Mouse (Mus musculus) midbrain, embryonic 11.5 days (tissue): ENCODE results near the gene Fignl2. TPM values are rescaled to one million over a fixed set of nuclear protein-coding genes. Genes with fewer than 3 reads are reported as not detected.

Experiments
- ATAC-seq: fragments of 200-750 bp; cut with Nextera tagmentation; 2 replicates; pipeline ENCODE4 v1.8.0; 2017; ENCODE audit warnings: moderate TSS enrichment, moderate library complexity; ENCODE audit not compliant: low FRiP score
- DNase-seq: peaks from one replicate; pipeline ENCODE4 v3.0.0; 2015; ENCODE audit warnings: low spot score; ENCODE audit errors: missing footprints
- H3K27ac ChIP-seq: fragments of 300-500 bp; sonication (generic); 2 replicates; pipeline ENCODE4 v1.5.1; 2014; ENCODE audit warnings: low read depth, low read length
- H3K27me3 ChIP-seq: fragments of 300-500 bp; sonication (generic); 2 replicates; pipeline ENCODE4 v1.6.1; 2014; ENCODE audit warnings: mild to moderate bottlenecking, low read length, moderate library complexity, mixed read lengths; ENCODE audit not compliant: control insufficient read depth, insufficient read depth
- H3K36me3 ChIP-seq: fragments of 300-500 bp; sonication (generic); 2 replicates; pipeline ENCODE4 v1.6.1; 2014; ENCODE audit warnings: mild to moderate bottlenecking, low read length, moderate library complexity, mixed read lengths; ENCODE audit not compliant: control insufficient read depth, insufficient read depth
- H3K4me1 ChIP-seq: fragments of 300-500 bp; sonication (generic); 2 replicates; pipeline ENCODE4 v1.6.1; 2014; ENCODE audit warnings: low read length; ENCODE audit not compliant: control insufficient read depth, insufficient read depth
- H3K4me2 ChIP-seq: fragments of 300-500 bp; sonication (generic); 2 replicates; pipeline ENCODE4 v1.6.1; 2014; ENCODE audit warnings: mild to moderate bottlenecking, moderate library complexity
- H3K4me3 ChIP-seq: fragments of 300-500 bp; sonication (generic); 2 replicates; pipeline ENCODE4 v1.5.1; 2014; ENCODE audit warnings: low read depth, low read length
- H3K9ac ChIP-seq: fragments of 300-500 bp; sonication (generic); 2 replicates; pipeline ENCODE4 v1.6.1; 2014; ENCODE audit warnings: low read length
- H3K9me3 ChIP-seq: fragments of 300-500 bp; sonication (generic); 2 replicates; pipeline ENCODE4 v1.6.1; 2016; ENCODE audit warnings: low read length; ENCODE audit not compliant: control insufficient read depth
- WGBS: fragments of 180-500 bp; shearing (Covaris S2); extraction: QIAGEN DNeasy Blood & Tissue Kit; methylation state at CpG from one replicate; pipeline ENCODE4 v1.1.7; 2014; 5-methylcytosine and 5-hydroxymethylcytosine counted together
- polyA plus RNA-seq: library from polyadenylated mRNA; unstranded; fragments of >200 nt; fragmentation: Nextera tagmentation; extraction: Ambion mirVana; gene quantifications from 2 replicates; pipeline ENCODE4 v1.2.1, GENCODE M21; 2014

Gene Fignl2
- 1.0 and 1.4 TPM in 2 replicates for polyA plus RNA-seq

- Histone ChIP-seq H3K9ac (peak within 1 kb of the TSS; percentile 97), H3K27me3 (no peaks in the 10 kb centered on the region), H3K4me2 (peak within 1 kb of the TSS; percentile 81), H3K36me3 (no peaks in the 10 kb centered on the region), H3K4me3 (peak within 1 kb of the TSS; percentile 95), H3K9me3 (no peaks in the 10 kb centered on the region), H3K4me1 (peaks cover 47% of the 10 kb centered on the region), H3K27ac (peak within 1 kb of the TSS; percentile 97)
- DNase-seq (peak; percentile 92), ATAC-seq (peak; percentile 54)
- under 1% methylated on average over 54 of the region's 96 CpGs for WGBS
Observed at GRCm38 (mm10) chr15:101077813-101078730, at the start of gene Fignl2. TSS of gene Fignl2 (minus strand) at chr15:101078567.

- DNase-seq: no peak
- no peak overlapping the region for H3K4me3 ChIP-seq
- peaks cover 34% of the 10 kb centered on the region for H3K27me3 ChIP-seq
- H3K9ac ChIP-seq: no peak overlapping the region
- H3K36me3 ChIP-seq: no peaks in the 10 kb centered on the region
- ATAC-seq: no peak
- whole genome bisulfite sequencing: 71% methylated on average over 12 of the region's 12 CpGs
- no peaks in the 10 kb centered on the region for H3K4me1 ChIP-seq
- H3K27ac ChIP-seq: no peak overlapping the region
- H3K9me3 ChIP-seq: no peaks in the 10 kb centered on the region
- H3K4me2 ChIP-seq: no peak overlapping the region
Observed at GRCm38 (mm10) chr15:101126876-101127544, 48.6 kb upstream of the Fignl2 start.

GRCm38 (mm10) chr15:101125561-101125960, 47.2 kb upstream of the Fignl2 start:
- Histone ChIP-seq H3K4me2 (no peak overlapping the region), H3K27me3 (peaks cover 32% of the 10 kb centered on the region), H3K9me3 (no peaks in the 10 kb centered on the region), H3K4me3 (no peak overlapping the region), H3K4me1 (no peaks in the 10 kb centered on the region), H3K9ac (no peak overlapping the region), H3K36me3 (no peaks in the 10 kb centered on the region), H3K27ac (no peak overlapping the region)
- 87% methylated on average over 6 of the region's 6 CpGs for WGBS
- ATAC-seq (no peak), DNase-seq (no peak)

- Histone ChIP-seq H3K9me3 (no peaks in the 10 kb centered on the region), H3K4me2 (no peak overlapping the region), H3K27ac (no peak overlapping the region), H3K4me3 (no peak overlapping the region), H3K4me1 (no peaks in the 10 kb centered on the region), H3K9ac (no peak overlapping the region), H3K36me3 (no peaks in the 10 kb centered on the region), H3K27me3 (peaks cover 11% of the 10 kb centered on the region)
- DNase-seq (no peak), ATAC-seq (no peak)
- WGBS: 59% methylated on average over 4 of the region's 4 CpGs
Observed at GRCm38 (mm10) chr15:101123202-101123601, 44.8 kb upstream of the Fignl2 start.

- no peaks in the 10 kb centered on the region for H3K9me3 ChIP-seq
- H3K4me1 ChIP-seq: no peaks in the 10 kb centered on the region
- H3K27ac ChIP-seq: no peak overlapping the region
- 23% methylated on average over 2 of the region's 2 CpGs for WGBS
- H3K9ac ChIP-seq: no peak overlapping the region
- H3K27me3 ChIP-seq: peaks cover 1% of the 10 kb centered on the region; the same call in 1 of the 2 replicates
- no peak overlapping the region for H3K4me2 ChIP-seq
- H3K4me3 ChIP-seq: no peak overlapping the region
- DNase-seq (no peak), ATAC-seq (no peak)
- no peaks in the 10 kb centered on the region for H3K36me3 ChIP-seq
Observed at GRCm38 (mm10) chr15:101122290-101122589, 43.9 kb upstream of the Fignl2 start.

- Histone ChIP-seq H3K4me3 (no peak overlapping the region), H3K4me1 (no peaks in the 10 kb centered on the region), H3K27me3 (no peaks in the 10 kb centered on the region; the same call in 1 of the 2 replicates), H3K9ac (no peak overlapping the region), H3K36me3 (no peaks in the 10 kb centered on the region), H3K4me2 (no peak overlapping the region), H3K9me3 (no peaks in the 10 kb centered on the region), H3K27ac (no peak overlapping the region)
- no peak for ATAC-seq
- DNase-seq: no peak
- WGBS: 70% methylated on average over 9 of the region's 9 CpGs
Observed at GRCm38 (mm10) chr15:101121411-101122289, 43.3 kb upstream of the Fignl2 start.

GRCm38 (mm10) chr15:101118399-101119125, 40.2 kb upstream of the Fignl2 start:
- no peak for DNase-seq
- Histone ChIP-seq H3K4me2 (no peak overlapping the region), H3K4me3 (no peak overlapping the region), H3K36me3 (no peaks in the 10 kb centered on the region), H3K9ac (no peak overlapping the region), H3K27ac (no peak overlapping the region), H3K9me3 (no peaks in the 10 kb centered on the region; the same call in 1 of the 2 replicates), H3K27me3 (no peaks in the 10 kb centered on the region; the same call in 1 of the 2 replicates), H3K4me1 (no peaks in the 10 kb centered on the region)
- no peak for ATAC-seq
- 62% methylated on average over 14 of the region's 14 CpGs for WGBS

GRCm38 (mm10) chr15:101115511-101116110, 37.2 kb upstream of the Fignl2 start, which contains the start of gene Ankrd33:
TSS of gene Ankrd33 (plus strand) at chr15:101115755.
- no peak within 1 kb of the TSS for H3K4me2 ChIP-seq
- no peaks in the 10 kb centered on the region; the same call in 1 of the 2 replicates for H3K27me3 ChIP-seq
- H3K9me3 ChIP-seq: no peaks in the 10 kb centered on the region; the same call in 1 of the 2 replicates
- no peak within 1 kb of the TSS for H3K27ac ChIP-seq
- H3K4me3 ChIP-seq: no peak within 1 kb of the TSS
- ATAC-seq: no peak
- WGBS: 81% methylated on average over 5 of the region's 5 CpGs
- H3K4me1 ChIP-seq: no peaks in the 10 kb centered on the region
- no peaks in the 10 kb centered on the region for H3K36me3 ChIP-seq
- DNase-seq: no peak
- no peak within 1 kb of the TSS for H3K9ac ChIP-seq
